Mouse (Mus musculus): ENCODE measurements around the gene Sypl2. TPM values are rescaled to one million over a fixed set of nuclear protein-coding genes. Genes with fewer than 3 reads are reported as not detected.
A peak's percentile ranks its signal among the peaks of the same experiment; 100 is the strongest.

Sypl2 gene
- total RNA-seq, 2 experiments from 2014 or later, result 321 to 322 TPM

GRCm38 (mm10) chr3:108165532-108166315, 60.7 kb downstream of the Sypl2 start:
- Histone ChIP-seq H3K4me3 (no peak overlapping the region; the same call in 1 of the 2 replicates), H3K27ac (peak overlapping the region; percentile 93)
- intact Hi-C loops (cut with DNase I), result loop anchor here (1.0 to 10.0 kb wide), 3 partner anchors 38 to 223 kb away; partner anchors contain the start of gene Psma5
- no peak for TF ChIP-seq CTCF (IDR thresholded peaks at IDR 0.05)
- DNase-seq, result peak; percentile 73

- Histone ChIP-seq H3K4me3 (peak overlapping the region; percentile 56), H3K27ac (peak overlapping the region; percentile 93)
- intact Hi-C loops (cut with DNase I), result loop anchor here (1.0 to 10.0 kb wide), 3 partner anchors 38 to 224 kb away; partner anchors contain the start of gene Psma5
- DNase-seq, result peak; percentile 85
- TF ChIP-seq CTCF (IDR thresholded peaks at IDR 0.05), result peak; percentile 100
These were observed 61.6 kb downstream of the Sypl2 start for GRCm38 (mm10) chr3:108164807-108165206.

DNA sequence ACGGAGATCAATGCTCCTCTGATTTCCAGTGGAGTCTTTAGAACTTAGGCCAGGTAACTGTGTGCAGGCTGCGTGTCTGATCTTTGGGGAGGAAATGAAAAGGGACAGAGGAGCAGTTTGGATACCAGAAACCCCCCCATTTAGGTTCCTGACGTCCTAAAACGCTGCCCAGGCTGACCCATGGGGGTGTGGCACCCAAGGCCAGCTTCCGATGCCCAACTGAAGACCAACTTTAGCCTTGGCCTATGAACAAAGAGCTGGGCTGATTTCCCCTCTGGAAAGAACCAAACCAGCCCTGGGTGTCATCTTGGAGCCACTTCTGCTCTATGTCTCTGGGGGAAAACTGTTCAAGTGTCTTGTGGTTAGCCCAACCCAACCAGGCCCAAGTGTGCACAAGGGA, 62.4 kb downstream of the Sypl2 start:
- Histone ChIP-seq H3K4me3 (no peak overlapping the region), H3K27ac (no peak overlapping the region)
- no peak for DNase-seq
- intact Hi-C loops (cut with DNase I), result loop anchor here (2.0 to 10.0 kb wide), 2 partner anchors 91 to 225 kb away; partner anchors contain the start of gene Psma5
- TF ChIP-seq CTCF (IDR thresholded peaks at IDR 0.05), result no peak

Other genes starting within 250 kb of the Sypl2 start
- gene Gstm2, start 240.2 kb downstream of the Sypl2 start, total RNA-seq (2021), result 100 to 1,000 TPM in 1 of 2 experiments, 10 to 100 TPM in 1; 63.0 to 111 TPM
- 100 to 1,000 TPM; 208 to 217 TPM for gene Gstm1, start 208.7 kb downstream of the Sypl2 start, total RNA-seq (2021)
- 10 to 100 TPM; 10.9 to 12.1 TPM for gene Gstm4, start 181.8 kb downstream of the Sypl2 start, total RNA-seq (2021)
- gene Ampd2, start 140.0 kb downstream of the Sypl2 start, total RNA-seq (2021), result 1 to 10 TPM; 3.8 to 5.6 TPM
- under 1 TPM; 0.26 to 0.36 TPM for gene Gnat2, start 133.9 kb downstream of the Sypl2 start, total RNA-seq (2021)
- 10 to 100 TPM; 12.0 to 13.8 TPM for gene Gnai3, start 80.5 kb downstream of the Sypl2 start, total RNA-seq (2021)
- not detected for gene Gpr61, start 71.8 kb downstream of the Sypl2 start, total RNA-seq (2021)
- gene Amigo1, start 40.3 kb downstream of the Sypl2 start, total RNA-seq (2021), result 10 to 100 TPM; 21.6 to 28.3 TPM
- gene Cyb561d1, start 25.4 kb downstream of the Sypl2 start, total RNA-seq (2021), result 1 to 10 TPM; 2.8 to 3.8 TPM
- 1 to 10 TPM; 6.4 to 8.6 TPM for gene Atxn7l2, start 15.7 kb downstream of the Sypl2 start, total RNA-seq (2021)
- gene Psma5, start 30.3 kb upstream of the Sypl2 start, total RNA-seq (2021), result 10 to 100 TPM; 51.8 to 55.7 TPM
- gene Sort1, start 57.4 kb upstream of the Sypl2 start, total RNA-seq (2021), result 10 to 100 TPM; 28.4 to 56.4 TPM
- gene Mybphl, start 138.3 kb upstream of the Sypl2 start, total RNA-seq (2021), result not detected
- not detected for gene Psrc1, start 157.2 kb upstream of the Sypl2 start, total RNA-seq (2021)
- gene Celsr2, start 188.9 kb upstream of the Sypl2 start, total RNA-seq (2021), result 1 to 10 TPM; 6.4 to 8.8 TPM
- gene Sars, start 218.6 kb upstream of the Sypl2 start, total RNA-seq (2021), result 100 to 1,000 TPM; 116 to 135 TPM